Mouse (Mus musculus) gastrocnemius, postnatal 4 days (tissue): ENCODE data around the gene Kank1. TPM values are rescaled to one million over a fixed set of nuclear protein-coding genes. Genes with fewer than 3 reads are reported as not detected.

ENCODE experiments used
- DNase-seq, 2 experiments: peaks; one replicate each; pipeline ENCODE4 v3.0.0; 2021 to 2022; ENCODE audit warnings: low spot score in 2 of 2, mixed read lengths in 2 of 2
- long read RNA-seq, 2 experiments: library from polyadenylated mRNA; stranded (forward); transcript quantifications; one replicate each; pipeline ENCODE4 v2.0.0; 2021
- total RNA-seq, 2 experiments: library from RNA; stranded (reverse); gene quantifications; 2 replicates each; pipeline ENCODE4 v1.2.3; 2021

The Kank1 gene
- 10 to 100 TPM; 34.4 to 35.9 TPM for total RNA-seq
- long read RNA-seq, experiment 1, full-length matches to known transcripts = 1 of 45 reads
- long read RNA-seq, experiment 1, partial matches to known transcripts = 25 of 45 reads
- long read RNA-seq, experiment 1, other reads (novel, unspliced or antisense) = 19 of 45 reads
- long read RNA-seq, experiment 2, full-length matches to known transcripts = 1 of 39 reads
- long read RNA-seq, experiment 2, partial matches to known transcripts = 17 of 39 reads
- long read RNA-seq, experiment 2, other reads (novel, unspliced or antisense) = 21 of 39 reads

DNA sequence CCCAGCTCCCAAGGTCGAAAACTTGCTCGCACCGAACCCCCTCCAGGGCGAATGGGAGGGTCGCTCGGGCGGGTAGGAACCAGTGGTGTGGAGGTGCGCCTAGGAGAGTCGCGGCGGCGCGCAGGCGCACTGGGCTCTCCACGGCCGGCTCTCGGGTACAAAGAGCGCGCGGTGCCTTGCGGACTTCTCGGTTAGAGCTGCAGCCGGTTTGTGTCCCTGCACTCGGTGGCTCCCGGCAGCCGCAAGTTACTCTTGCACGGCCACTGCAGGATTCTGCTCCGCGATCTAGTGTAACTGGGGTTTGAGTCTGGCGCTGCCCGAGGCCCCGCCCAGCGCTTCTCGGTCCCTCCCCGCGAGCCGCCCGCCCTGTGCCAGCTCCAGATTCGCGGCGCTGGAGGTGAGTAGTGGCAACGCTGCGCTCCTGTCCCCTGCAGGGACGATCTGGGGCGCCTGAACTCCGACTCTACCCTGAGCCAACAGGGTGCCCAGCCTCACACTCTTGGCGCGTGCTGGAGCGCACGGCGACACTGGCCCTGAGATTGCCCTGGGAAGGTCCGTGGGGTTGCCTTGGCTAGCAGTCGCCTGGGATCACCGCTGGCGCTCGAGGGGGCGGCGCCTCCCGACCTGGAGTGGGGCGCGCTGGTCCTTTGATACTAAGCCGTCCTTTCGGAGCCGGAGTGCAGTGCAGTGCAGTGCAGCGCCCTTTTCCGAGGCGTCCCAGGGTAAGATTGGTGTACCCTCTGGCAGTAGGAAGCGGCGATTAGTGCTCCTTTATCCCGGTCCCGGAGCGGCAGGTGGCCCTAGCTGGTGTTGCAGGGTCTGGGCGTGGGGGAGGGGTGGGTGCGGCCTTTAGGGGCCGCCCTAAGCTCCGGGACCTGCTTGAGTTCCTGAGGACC lies at the start of gene Kank1:
Kank1 (plus strand) TSS at position 380 of the 896 bp plus-strand sequence.
- DNase-seq = peak; percentile 42 to 63

DNA sequence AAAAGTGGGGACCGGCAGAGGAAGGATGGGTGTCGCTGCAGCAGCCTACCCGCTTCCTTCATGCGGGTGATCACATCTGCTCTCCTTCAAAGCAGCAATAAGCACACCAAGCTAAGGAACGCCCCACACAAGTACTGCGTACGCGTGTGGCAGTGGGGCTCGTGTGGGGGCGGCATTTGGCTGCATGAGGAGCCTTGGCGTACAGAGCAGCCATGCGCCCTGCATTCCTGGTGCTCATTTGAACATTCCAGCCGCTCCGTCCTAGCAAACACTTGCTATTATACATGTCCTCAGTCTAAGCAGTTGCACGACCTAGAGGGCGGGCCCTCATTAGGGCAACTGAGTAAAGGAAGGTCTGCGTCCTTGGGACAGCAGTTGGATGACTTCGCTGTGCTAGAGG lies 49.1 kb upstream of the Kank1 start:
- DNase-seq = no peak

DNA sequence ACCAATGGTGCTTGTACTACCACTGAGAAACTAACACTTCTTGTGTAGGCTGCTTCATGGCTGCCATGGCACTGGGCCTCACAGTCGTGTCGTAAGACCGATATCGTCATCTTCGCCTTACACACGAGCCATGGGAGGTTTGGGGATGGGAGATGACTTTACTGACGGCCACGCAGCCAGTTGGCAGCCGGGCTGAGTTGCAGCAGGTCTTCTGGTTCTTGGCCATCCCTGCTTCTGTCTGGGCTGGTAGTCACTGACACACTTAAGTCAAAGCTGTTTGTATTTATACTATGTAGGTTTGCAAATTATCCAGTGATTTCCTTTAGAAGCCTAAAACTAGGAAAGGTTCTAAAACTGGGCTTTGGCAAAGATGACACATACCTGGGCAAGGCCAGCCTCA lies 43.0 kb upstream of the Kank1 start:
- no peak for DNase-seq

DNA sequence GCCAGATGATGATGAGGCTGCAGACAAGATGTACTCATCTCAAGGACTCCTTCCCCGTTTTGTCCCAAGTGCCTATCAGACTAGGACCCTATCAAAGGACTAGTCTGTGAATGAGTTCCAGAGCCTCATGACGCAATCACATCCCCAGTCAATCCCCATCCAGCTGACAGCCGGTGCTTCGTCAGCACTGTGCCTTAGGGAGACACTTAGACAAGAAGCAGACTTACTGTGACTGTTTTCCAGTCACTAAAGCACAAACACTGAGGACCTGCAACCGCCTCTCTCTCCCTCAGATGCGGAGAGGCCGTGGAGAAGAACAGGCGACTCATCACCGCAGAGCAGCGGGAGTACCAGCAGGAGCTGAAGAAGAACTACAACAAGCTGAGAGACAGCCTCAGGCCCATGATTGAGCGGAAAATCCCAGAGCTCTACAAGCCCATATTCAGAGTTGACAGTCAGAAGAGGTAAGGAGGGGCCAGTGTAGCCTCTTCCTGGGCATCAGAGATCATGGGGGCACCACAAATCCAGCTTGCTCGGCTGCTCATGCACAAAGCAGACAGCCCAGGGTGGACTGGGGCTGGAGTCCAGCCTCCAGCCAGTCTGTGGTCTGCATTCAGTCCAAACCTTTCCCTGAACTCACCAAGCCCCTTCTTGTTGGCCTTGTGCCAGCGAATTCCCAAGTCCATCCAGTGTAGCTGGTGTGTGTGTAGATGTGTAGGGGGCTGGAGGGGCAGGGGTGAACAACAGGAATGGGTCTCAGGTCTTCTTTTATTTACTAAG lies 36.5 kb upstream of the Kank1 start:
- no peak for DNase-seq

DNA sequence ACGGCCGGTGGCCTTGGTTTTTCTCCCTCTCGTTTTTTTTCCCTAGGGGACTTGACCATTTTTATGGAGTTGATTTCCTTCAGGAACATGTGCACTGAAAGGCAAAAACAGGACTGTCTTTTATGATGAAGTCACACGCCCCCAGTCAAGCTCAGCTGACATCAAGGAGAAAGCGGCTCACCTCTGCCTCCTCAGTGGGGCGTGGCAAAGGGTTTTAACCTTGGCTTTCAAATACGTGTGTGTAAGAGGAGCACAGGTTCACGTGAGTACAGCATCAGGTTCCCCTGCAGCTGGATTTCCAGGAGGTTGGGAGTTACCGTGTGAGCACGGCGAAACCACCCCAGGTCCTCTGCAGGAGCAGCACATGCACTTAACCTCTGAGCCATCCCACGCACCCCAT lies 33.7 kb upstream of the Kank1 start:
- DNase-seq = no peak

DNA sequence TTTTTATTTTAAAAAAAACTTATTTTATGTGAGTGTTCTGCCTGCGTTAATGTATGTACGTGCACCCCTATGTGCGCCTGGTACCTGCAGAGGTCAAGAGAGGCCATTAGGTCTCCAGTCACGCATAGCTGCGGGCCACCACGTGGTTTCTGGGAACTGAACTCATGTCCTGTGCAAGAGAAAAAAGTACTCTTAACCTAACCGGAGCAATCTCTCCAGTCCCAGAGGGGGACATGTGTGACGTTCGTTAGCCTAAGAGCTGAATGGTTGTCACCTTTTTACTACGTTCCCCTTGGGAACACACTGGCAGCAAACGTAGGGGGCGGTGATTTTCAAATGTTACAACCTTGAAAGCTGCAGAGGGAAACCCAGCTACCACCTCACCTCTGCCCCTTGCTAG lies 29.8 kb upstream of the Kank1 start:
- DNase-seq = no peak

DNA sequence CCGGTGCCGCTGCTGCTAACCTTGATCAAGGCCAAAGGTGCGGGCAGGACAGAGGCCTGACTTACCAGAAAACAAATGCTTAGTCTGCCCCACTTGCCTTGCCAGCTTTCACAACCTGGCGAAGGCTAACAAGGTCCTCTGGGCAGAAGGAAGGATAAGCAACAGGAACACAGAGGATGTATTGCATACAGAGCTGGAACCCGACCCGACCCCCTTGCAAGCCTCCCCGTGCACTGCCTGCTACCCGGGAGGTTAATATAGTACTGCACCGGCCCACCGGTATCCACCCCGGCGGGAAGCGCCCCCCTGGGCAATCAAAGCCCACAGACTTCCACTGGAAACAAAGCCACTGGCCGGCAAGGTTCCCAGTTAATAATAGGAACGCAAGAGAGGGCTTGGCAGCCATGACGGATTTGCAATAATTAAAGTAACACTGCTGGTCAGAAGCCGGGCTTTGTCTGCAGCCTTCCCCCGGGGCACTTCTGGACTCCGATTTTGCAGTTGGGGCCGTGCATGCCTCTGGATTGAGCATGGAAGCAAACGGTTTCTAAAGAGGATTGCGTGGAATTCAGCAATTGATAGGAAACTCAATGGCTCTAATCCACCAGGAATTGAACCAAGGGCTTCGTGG lies 28.9 kb upstream of the Kank1 start:
- peak in 1 of 2 experiments; percentile 47 for DNase-seq

DNA sequence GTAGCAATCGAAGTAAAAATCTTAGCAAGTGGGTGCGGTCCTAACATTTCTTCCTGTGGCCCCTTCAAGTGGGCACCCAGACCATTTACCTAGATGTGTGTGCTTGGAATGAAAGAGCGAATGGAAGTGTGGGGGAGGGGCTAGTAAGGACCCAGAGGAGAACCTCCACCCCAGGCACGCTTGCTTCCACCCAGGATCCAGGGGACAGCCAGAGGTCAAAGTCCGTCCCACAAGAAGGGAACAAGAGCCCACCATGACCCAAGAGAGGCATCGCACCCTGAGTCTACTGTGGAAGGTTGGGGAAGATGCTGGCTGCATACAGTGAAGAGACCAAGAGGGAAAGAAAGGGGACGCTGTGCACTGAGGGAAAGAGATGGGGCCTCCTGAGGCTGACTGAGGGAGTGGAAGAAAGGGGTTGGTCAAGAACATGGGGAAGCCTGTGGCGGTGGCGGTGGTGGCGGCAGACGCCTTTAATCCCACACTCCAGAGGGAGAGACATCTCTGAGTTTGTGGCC lies 28.1 kb upstream of the Kank1 start:
- DNase-seq = no peak

DNA sequence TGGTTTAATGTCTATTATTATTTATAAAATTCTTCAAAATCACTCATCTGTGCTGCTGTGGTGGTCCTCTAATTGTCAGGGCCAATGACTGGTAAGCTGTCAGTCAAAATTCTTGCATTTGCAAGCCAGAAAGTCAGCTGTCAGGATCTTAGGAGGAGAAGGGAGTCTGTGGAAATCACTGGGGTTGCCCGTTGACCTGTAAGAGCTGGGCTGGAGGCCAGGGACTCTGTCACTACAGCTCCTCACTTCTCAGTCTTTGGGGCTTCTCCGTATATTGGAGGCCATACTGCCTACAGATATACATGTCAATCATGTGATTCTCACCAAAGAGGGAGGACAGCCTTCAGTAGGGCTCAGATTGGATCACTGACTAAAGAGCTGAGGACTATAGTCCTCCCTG lies 16.2 kb upstream of the Kank1 start:
- no peak for DNase-seq

DNA sequence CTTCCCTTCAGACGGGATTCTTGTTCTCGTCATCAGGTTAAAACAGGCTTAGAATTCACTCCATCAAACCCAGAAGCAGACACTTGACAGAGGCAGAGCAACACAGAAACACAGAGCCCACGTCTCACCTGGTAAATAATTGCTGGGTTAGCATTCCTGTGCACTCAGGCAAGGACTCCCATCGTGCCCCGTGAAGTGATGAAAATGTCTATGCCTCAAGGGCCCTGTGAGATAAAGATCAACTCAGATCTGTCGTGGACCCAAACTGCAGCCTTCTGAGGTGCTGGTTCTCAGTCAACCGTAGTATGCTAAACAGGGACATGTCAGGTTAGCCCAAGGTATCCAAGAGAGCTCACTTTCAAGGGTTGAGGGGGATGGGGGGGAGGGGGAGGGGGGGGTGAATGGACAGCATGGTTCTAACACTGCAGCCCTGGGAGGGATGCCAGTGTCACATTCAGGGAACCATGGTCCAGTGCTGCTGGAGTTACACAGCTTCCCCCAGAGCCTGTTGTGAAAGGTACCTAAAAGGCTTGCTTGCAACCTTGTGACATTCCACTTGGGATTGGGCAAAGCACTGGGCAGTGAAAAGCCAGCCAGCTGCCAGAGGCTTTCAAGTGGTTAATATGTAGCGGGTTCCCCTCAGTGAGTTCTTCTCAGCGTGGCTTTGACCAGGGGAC lies 14.7 kb upstream of the Kank1 start:
- DNase-seq = no peak

DNA sequence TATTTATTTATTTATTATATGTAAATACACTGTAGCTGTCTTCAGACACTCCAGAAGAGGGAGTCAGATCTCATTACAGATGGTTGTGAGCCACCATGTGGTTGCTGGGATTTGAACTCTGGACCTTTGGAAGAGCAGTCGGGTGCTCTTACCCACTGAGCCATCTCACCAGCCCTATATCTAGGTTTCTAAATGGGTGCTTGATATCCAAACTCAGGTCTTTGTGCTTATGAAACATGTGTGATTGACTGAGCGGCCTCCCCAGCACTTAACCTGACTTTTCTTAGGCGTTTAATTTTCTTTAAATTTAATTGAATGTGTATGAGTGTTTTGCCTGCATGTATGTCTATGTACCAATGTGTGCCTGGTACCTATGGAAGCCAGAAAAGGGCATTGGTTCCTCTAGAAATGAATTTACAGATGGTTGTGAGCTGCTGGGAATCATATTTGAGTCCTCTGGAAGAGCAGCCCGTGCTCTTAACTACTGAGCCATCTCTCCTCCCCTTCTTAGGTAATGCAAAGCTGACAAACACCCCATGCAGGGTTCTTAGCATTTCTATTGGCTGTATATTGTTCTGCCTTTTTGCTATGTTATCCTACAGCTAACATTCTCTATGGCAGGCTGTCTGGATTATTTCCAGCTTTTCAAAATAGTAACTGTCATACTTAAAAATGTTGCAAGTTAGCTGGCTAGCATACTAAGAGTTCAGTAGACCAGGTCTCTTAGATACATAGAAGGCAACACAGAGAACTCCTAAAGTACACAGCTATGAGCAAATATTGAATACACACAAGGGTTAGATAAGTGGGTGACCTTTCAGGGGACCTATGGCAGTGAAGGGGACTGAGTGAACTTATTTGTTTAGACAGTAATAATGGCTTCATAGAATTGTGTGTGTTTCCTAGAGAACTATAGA lies 6.5 kb upstream of the Kank1 start:
- no peak for DNase-seq

DNA sequence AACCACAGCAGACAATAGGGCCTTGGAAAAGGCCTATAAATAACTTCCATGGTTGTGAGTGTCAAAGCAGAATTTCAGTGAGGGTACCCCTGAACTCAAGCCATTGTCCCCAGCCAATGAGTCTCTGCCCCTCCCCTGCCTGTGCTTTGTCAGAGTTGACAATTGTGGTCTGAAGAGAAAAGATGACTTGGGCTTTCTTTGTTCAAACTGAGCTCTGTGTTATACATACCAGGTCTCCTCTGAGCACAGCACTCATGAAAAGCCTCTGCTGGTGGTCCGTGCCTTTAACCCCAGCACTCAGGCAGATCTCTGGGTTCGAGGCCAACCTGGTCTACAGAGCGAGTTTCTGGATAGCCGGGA lies 5.8 kb upstream of the Kank1 start:
- no peak for DNase-seq

DNA sequence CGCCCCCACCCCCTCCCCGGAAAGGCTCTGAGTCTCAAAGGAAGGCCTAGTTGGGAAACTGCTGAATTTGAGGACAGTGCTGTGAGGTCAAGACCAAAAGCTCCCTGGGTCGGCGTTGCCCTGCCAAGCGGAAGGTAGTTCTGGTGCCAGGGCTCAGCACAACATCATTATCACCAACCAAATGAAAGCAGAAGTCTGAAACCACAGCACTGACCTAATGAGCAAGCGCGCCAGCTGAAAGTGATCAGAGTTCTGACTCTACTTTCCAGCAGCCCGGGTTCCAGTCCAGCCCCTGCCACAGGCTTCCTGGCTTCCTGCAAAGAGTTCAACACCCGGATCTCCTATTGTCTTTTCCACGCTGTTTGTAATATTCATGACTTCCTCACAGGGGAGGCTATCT lies 4.7 kb upstream of the Kank1 start:
- DNase-seq = no peak

DNA sequence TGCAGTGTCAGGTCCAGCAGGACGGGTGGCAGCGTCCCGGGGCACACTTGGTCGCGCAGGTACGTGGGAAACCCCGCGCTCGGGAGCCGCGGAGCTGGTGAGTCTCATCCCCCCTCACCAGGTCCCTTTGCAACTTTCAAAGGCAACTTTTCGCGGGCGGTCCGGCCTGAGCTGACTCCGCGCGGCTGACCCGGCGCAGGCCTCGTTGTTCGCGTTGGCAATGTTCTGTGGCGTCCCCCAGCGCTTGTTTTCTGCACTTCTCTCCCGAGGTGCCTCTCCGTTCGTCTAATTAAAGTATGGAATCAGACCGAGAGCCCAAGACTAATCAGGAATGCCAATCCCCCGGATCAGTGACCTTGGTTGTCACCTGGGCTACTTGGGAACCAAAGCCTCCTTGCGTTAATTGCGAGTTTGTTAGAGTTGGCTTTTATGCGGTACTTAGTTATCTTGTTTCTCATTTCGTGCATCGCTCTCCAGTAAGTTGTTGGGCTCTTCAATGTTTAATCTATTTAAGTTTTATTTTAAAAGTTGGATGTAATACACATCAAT lies 791 bp downstream of the Kank1 start:
- peak; percentile 47 to 66 for DNase-seq

DNA sequence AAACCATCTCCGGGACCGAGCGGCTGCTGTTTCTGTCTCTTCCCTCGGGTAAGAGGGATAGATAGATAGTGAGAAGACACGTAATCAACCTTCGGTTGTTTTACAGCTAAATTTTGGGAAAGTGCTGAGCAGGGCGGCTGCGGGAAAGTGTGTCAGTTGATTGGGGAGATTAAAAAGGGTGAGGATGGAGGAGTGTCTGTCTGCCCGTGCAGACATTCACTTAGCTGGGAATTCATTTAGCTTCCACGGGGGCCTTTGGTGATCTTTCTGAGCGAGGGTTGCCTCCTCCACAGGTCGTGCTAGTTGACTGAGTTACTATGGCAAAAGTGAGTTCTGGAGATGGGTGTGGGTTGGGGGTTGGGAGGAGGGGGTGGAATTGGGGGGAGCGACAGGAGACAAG lies 1.3 kb downstream of the Kank1 start:
- no peak for DNase-seq

DNA sequence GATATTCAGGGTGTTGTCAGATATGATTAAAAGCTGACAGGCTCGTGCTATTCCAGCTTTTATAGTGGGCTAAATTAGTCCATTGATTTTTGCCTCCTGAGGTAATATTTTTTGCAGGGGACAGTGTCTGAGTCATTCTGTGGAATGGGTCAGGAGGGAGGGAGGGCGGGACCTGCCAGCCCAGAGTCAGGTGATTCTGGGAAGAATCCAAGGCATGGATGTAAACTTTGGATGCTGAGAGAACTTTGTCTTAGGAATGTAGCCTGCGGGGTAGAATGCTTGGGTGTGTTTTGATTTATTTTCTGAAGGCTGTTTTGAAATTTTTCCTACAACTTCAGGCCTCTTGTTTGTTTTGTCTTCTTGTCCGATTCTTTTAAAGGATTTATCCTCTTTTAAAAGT lies 6.8 kb downstream of the Kank1 start:
- no peak for DNase-seq

DNA sequence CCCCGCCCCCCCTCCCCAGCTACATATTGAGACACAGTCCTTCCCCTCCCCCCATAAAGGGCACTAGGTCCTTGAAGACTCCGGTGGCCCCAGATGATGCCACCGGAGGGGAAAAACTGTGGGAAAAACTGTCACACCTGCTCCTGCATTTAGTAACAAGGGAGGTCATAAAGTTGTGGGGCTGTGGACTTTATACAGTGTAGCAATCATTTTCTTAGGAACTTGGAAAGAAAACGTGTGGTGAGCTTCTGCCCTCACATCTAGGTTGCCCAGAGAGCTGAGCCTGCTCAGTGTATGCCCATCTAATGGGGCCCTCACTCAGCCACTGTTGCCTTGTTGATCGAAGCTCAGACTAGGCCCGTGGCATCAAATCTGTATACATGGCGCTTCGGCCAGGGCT lies 9.3 kb downstream of the Kank1 start:
- no peak for DNase-seq

DNA sequence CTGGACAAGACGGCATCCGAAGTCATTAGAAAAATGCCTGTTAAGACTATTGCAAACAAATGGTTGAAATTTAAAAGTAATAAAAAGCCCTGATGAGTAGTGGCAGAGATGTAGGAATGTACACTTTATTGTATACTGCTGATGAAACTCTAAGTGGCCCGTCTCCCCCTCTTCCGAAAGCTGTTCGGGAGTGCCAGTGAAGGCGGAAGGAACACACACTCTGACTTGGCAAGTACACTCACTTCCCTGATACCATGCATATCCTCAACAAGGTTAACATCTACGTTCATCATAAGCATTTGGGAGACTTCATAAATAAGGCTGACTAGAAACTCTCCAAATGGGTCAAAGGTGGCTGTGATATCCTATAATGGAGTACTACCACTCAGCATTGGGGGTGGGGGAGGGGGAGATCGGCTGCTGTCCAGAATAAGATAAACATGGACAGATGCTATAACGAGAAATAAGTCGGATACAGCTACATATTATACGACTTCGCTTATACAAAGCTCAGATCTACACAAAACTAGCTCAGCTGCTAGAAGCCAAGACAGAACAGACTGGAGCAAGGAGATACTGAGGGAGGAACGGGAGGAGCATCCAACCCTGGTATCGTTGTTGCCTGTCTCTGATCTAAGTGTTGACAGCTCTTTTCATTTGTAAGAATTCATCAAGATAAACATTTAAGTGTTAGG lies 11.2 kb downstream of the Kank1 start:
- DNase-seq = no peak

DNA sequence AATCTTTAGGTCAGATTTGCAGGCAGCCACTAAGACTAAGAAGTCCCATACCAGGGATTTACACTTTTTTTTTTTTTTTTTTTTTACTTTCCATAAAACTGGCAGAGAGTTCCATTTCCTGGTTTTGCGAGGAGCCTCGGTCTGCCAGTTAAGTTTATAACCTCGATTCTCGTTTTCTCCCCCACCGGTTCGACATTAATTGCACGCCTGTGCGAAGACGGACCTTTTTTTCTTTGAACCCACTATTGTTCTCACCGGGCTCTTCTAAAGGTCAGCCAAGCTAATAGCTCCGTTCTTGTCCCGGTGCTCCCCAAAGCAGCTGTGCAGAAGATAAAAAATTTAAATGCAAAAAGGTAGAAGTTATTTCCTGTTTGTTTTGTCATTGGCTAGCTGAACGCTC lies 12.5 kb downstream of the Kank1 start:
- no peak for DNase-seq
